Mouse (Mus musculus) MEL (cell line): ENCODE measurements around the gene Rnase9. TPM values are rescaled to one million over a fixed set of nuclear protein-coding genes. Genes with fewer than 3 reads are reported as not detected.

Experiments
- DNase-seq: peaks from one replicate; pipeline ENCODE4 v3.0.0; 2011; ENCODE audit warnings: low read depth, low spot score
- H3K27ac ChIP-seq: 2 replicates; pipeline ENCODE4 v1.5.1; 2012; ENCODE audit warnings: low read depth, mild to moderate bottlenecking, control low read depth, low read length, moderate library complexity; ENCODE audit not compliant: control insufficient read depth
- H3K27me3 ChIP-seq, 2 experiments: fragments of 150-350 bp in 1 of 2; sonication (generic) in 1 of 2; 2 replicates each; pipeline ENCODE4 v1.6.1; 2012; ENCODE audit warnings: low read length in 2 of 2, mild to moderate bottlenecking in 2 of 2, improper control_type of control experiment in 1 of 2, moderate library complexity in 1 of 2; ENCODE audit not compliant: insufficient read depth in 2 of 2, control insufficient read depth in 1 of 2
- H3K36me3 ChIP-seq, 2 experiments: 2 replicates each; pipeline ENCODE4 v1.6.1; 2012 to 2014; ENCODE audit warnings: low read length in 2 of 2, improper control_type of control experiment in 1 of 2, inconsistent platforms in 1 of 2, mild to moderate bottlenecking in 1 of 2; ENCODE audit not compliant: insufficient read depth in 2 of 2, control insufficient read depth in 1 of 2
- H3K4me1 ChIP-seq, 2 experiments: fragments of 150-350 bp in 1 of 2; sonication (generic) in 1 of 2; 2 replicates each; pipeline ENCODE4 v1.6.1; 2012; ENCODE audit warnings: low read length in 2 of 2, improper control_type of control experiment in 1 of 2, mild to moderate bottlenecking in 1 of 2; ENCODE audit not compliant: insufficient read depth in 2 of 2, control insufficient read depth in 1 of 2
- H3K4me3 ChIP-seq, 2 experiments: fragments of 150-350 bp in 1 of 2; sonication (generic) in 1 of 2; 2 replicates each; pipeline ENCODE4 v1.5.1; 2012; ENCODE audit warnings: low read depth in 2 of 2, low read length in 2 of 2, mild to moderate bottlenecking in 2 of 2, moderate library complexity in 2 of 2, control low read depth in 1 of 2, improper control_type of control experiment in 1 of 2; ENCODE audit not compliant: control insufficient read depth in 1 of 2, insufficient read depth in 1 of 2
- H3K79me2 ChIP-seq: 2 replicates; pipeline ENCODE4 v1.6.1; 2012; ENCODE audit warnings: mild to moderate bottlenecking, low read length, moderate library complexity; ENCODE audit not compliant: control insufficient read depth, poor library complexity, insufficient read depth
- H3K9ac ChIP-seq: 2 replicates; pipeline ENCODE4 v1.6.1; 2012; ENCODE audit warnings: low read depth, mild to moderate bottlenecking, control low read depth, low read length, moderate library complexity; ENCODE audit not compliant: control insufficient read depth, poor library complexity, severe bottlenecking
- H3K9me3 ChIP-seq: fragments of 150-350 bp; sonication (generic); replicated peaks from 2 replicates; pipeline ENCODE4 v1.6.1; 2012; ENCODE audit warnings: mild to moderate bottlenecking, low read length, improper control_type of control experiment, moderate library complexity; ENCODE audit not compliant: insufficient read depth
- BHLHE40 ChIP-seq: IDR thresholded peaks from 2 replicates; pipeline ENCODE4 v1.6.1; 2012; ENCODE audit warnings: low read depth, mild to moderate bottlenecking, inconsistent platforms, low read length, improper control_type of control experiment, borderline replicate concordance
- ELF1 ChIP-seq: IDR thresholded peaks from 2 replicates; pipeline ENCODE4 v1.6.1; 2014; ENCODE audit warnings: low read depth, mild to moderate bottlenecking, inconsistent platforms, low read length, improper control_type of control experiment, moderate library complexity
- GABPA ChIP-seq: IDR thresholded peaks from 2 replicates; pipeline ENCODE4 v1.6.1; 2012; ENCODE audit warnings: low read depth, mild to moderate bottlenecking, inconsistent platforms, low read length, improper control_type of control experiment, moderate library complexity
- HCFC1 ChIP-seq: IDR thresholded peaks from 2 replicates; pipeline ENCODE4 v1.6.1; 2012; ENCODE audit warnings: low read depth, mild to moderate bottlenecking, inconsistent platforms, low read length, improper control_type of control experiment, moderate library complexity
- JUND ChIP-seq: IDR thresholded peaks from 2 replicates; pipeline ENCODE4 v1.6.1; 2011; ENCODE audit warnings: low read depth, mild to moderate bottlenecking, improper control_type of control experiment, low read length
- MAFK ChIP-seq: IDR thresholded peaks from 2 replicates; pipeline ENCODE4 v1.6.1; 2011; ENCODE audit warnings: low read depth, mild to moderate bottlenecking, low read length, improper control_type of control experiment, borderline replicate concordance
- MXI1 ChIP-seq: IDR thresholded peaks from 2 replicates; pipeline ENCODE4 v1.6.1; 2011; ENCODE audit warnings: mild to moderate bottlenecking, low read depth, low read length, improper control_type of control experiment
- POLR2AphosphoS5 ChIP-seq: IDR thresholded peaks from 2 replicates; pipeline ENCODE4 v1.6.1; 2012; ENCODE audit warnings: low read depth, borderline replicate concordance, mild to moderate bottlenecking, inconsistent platforms, low read length, moderate library complexity, mixed read lengths
- TBP ChIP-seq: IDR thresholded peaks from 2 replicates; pipeline ENCODE4 v1.8.0; 2011; ENCODE audit warnings: low read depth, low read length, improper control_type of control experiment
- TCF12 ChIP-seq: IDR thresholded peaks from 2 replicates; pipeline ENCODE4 v1.6.1; 2014; ENCODE audit warnings: low read depth, mild to moderate bottlenecking, inconsistent platforms, low read length, improper control_type of control experiment, moderate library complexity
- USF1 ChIP-seq: IDR thresholded peaks from 2 replicates; pipeline ENCODE4 v1.6.1; 2014; ENCODE audit warnings: low read depth, mild to moderate bottlenecking, inconsistent platforms, low read length, improper control_type of control experiment, moderate library complexity
- ZMIZ1 ChIP-seq: IDR thresholded peaks from 2 replicates; pipeline ENCODE4 v1.6.1; 2012; ENCODE audit warnings: low read depth, mild to moderate bottlenecking, inconsistent platforms, low read length, improper control_type of control experiment, moderate library complexity
- polyA plus RNA-seq, 2 experiments: library from polyadenylated mRNA; stranded (reverse) in 1 of 2; unstranded in 1 of 2; fragments of >175 nt in 1 of 2; fragments of >200 nt in 1 of 2; gene quantifications; 2 replicates each; pipeline versions ENCODE4 v1.2.1 to v1.2.4; 2012; ENCODE audit warnings: low replicate concordance in 2 of 2, low read depth in 1 of 2; ENCODE audit not compliant: insufficient read length in 2 of 2, insufficient read depth in 1 of 2, missing spikeins in 1 of 2
- total RNA-seq: library from RNA; depleted of rRNA; stranded (reverse); fragments of 300-350 nt; gene quantifications from 2 replicates; pipeline ENCODE4 v1.2.3, GENCODE M21; 2012

Gene Rnase9
- total and polyA plus RNA-seq, 3 experiments = not detected

GRCm38 (mm10) chr14:51082599-51083581, 41.2 kb upstream of the Rnase9 start:
- peak; percentile 83 for DNase-seq
- no peaks in the 10 kb centered on the region for H3K9me3 ChIP-seq
- H3K4me3 ChIP-seq = peak overlapping the region; percentile 55 to 65
- no peaks in the 10 kb centered on the region; a peak in 1 of 4 replicates for H3K27me3 ChIP-seq
- H3K36me3 ChIP-seq = peaks cover 0 to 2% of the 10 kb centered on the region in 2 experiments; a peak in 1 of 4 replicates
- H3K4me1 ChIP-seq = peaks cover 0 to 7% of the 10 kb centered on the region in 2 experiments; a peak in 2 of 4 replicates
- H3K79me2 ChIP-seq = no peaks in the 10 kb centered on the region
- peak overlapping the region; percentile 37 for H3K9ac ChIP-seq
- TF ChIP-seq TBP (peak; percentile 99), MAFK (no peak)
- no peak overlapping the region for H3K27ac ChIP-seq

- Histone ChIP-seq H3K4me3 (no peak overlapping the region), H3K9ac (no peak overlapping the region), H3K4me1 (peaks cover 0 to 3% of the 10 kb centered on the region in 2 experiments; a peak in 1 of 4 replicates), H3K27ac (no peak overlapping the region), H3K9me3 (no peaks in the 10 kb centered on the region), H3K36me3 (no peaks in the 10 kb centered on the region), H3K27me3 (no peaks in the 10 kb centered on the region; a peak in 1 of 4 replicates), H3K79me2 (no peaks in the 10 kb centered on the region)
- TF ChIP-seq MXI1 (no peak), BHLHE40 (no peak), HCFC1 (no peak), ZMIZ1 (no peak), POLR2AphosphoS5 (no peak), USF1 (no peak), GABPA (no peak), ELF1 (no peak), TCF12 (no peak)
- DNase-seq = no peak
These were observed 39.4 kb upstream of the Rnase9 start for GRCm38 (mm10) chr14:51081035-51081434.

GRCm38 (mm10) chr14:51079180-51079579, 37.5 kb upstream of the Rnase9 start:
- Histone ChIP-seq H3K4me1 (no peaks in the 10 kb centered on the region), H3K27me3 (no peaks in the 10 kb centered on the region; a peak in 1 of 4 replicates), H3K9me3 (no peaks in the 10 kb centered on the region), H3K4me3 (no peak overlapping the region), H3K9ac (no peak overlapping the region), H3K36me3 (no peaks in the 10 kb centered on the region), H3K79me2 (no peaks in the 10 kb centered on the region), H3K27ac (no peak overlapping the region)
- no peak for TF ChIP-seq JUND
- DNase-seq = no peak
